Mouse (Mus musculus): ENCODE results near the gene Med8.

DNA sequence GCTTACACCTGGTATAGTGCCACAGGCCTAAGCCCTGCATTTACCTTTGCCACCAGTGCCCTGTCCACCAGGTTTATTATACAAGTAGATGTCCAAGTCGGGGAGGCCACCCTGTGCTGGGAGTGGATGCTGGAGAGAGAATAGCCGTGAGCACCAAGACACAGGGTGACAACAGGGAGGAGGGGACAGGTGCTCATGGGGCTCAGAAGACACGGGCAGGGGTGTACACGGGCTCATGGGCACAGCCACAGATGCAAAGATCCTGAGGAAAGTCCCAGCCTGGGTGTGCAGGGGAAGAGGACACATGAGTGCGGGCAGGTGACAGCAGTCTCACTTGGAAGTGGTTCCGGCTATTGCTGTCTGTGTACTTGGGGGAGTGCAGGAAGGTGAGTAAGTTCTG, 33.1 kb upstream of the Med8 start:
- TF ChIP-seq CTCF (IDR thresholded peaks at IDR 0.05) = no peak
- TF ChIP-seq EP300 (IDR thresholded peaks at IDR 0.05) = no peak

Data from lung, postnatal 0 days (tissue).